Mouse (Mus musculus): ENCODE data around the gene Sacm1l.

DNA sequence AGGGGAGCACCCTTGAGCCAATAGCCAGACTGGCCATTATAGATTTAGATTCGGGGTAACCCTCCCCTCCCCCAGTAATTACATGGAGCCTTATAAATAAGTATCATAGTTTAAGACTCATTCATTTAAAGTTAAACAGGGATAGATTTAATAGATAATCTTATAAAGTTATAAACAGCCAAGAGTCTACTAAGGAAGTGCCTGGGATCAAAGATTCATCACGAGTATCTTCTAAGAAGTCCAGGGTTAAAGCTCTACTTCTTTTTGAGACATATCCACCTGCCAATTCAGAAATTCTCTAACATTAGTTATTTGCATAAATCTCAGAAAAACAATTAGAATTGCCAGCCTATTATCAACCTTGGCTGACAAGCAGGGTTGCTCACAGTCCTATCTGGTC, 95.2 kb downstream of the Sacm1l start:
- TF ChIP-seq CTCF (IDR thresholded peaks at IDR 0.05; ENCODE audit: low read depth, low read length): no peak
- no peak for TF ChIP-seq TAL1 (conservative IDR thresholded peaks at IDR 0.05; ENCODE audit: low read depth, low read length)
- TF ChIP-seq GATA1 (IDR thresholded peaks at IDR 0.05; ENCODE audit: borderline replicate concordance, low read length): no peak

Data from G1E (cell line).